Mouse (Mus musculus) intestine, embryonic 15.5 days (tissue): ENCODE measurements around the gene Map9. TPM values are rescaled to one million over a fixed set of nuclear protein-coding genes. Genes with fewer than 3 reads are reported as not detected.

Experiments
- ATAC-seq: fragments of 200-750 bp; cut with Nextera tagmentation; 2 replicates; pipeline ENCODE4 v1.8.0; 2017; ENCODE audit warnings: moderate TSS enrichment, moderate library complexity
- H3K27ac ChIP-seq: fragments of 300-500 bp; sonication (generic); 2 replicates; pipeline ENCODE4 v1.5.1; 2015; ENCODE audit warnings: mild to moderate bottlenecking, inconsistent platforms
- H3K27me3 ChIP-seq: fragments of 300-500 bp; sonication (generic); replicated peaks from 2 replicates; pipeline ENCODE4 v1.6.1; 2015; ENCODE audit warnings: inconsistent platforms
- H3K36me3 ChIP-seq: fragments of 300-500 bp; sonication (generic); 2 replicates; pipeline ENCODE4 v1.6.1; 2015; ENCODE audit warnings: inconsistent platforms
- H3K4me1 ChIP-seq: fragments of 300-500 bp; sonication (generic); replicated peaks from 2 replicates; pipeline ENCODE4 v1.6.1; 2015; ENCODE audit warnings: inconsistent platforms
- H3K4me2 ChIP-seq: fragments of 300-500 bp; sonication (generic); replicated peaks from 2 replicates; pipeline ENCODE4 v1.6.1; 2015; ENCODE audit warnings: mild to moderate bottlenecking, inconsistent platforms
- H3K4me3 ChIP-seq: fragments of 300-500 bp; sonication (generic); replicated peaks from 2 replicates; pipeline ENCODE4 v1.5.1; 2015; ENCODE audit warnings: inconsistent platforms
- H3K9ac ChIP-seq: fragments of 300-500 bp; sonication (generic); 2 replicates; pipeline ENCODE4 v1.6.1; 2015; ENCODE audit warnings: inconsistent platforms
- H3K9me3 ChIP-seq: fragments of 300-500 bp; sonication (generic); 2 replicates; pipeline ENCODE4 v1.6.1; 2016; ENCODE audit warnings: inconsistent platforms
- WGBS: fragments of 180-500 bp; shearing (Covaris S2); methylation state at CpG from one replicate; pipeline ENCODE4 v1.1.7; 2015; 5-methylcytosine and 5-hydroxymethylcytosine counted together
- polyA plus RNA-seq: library from polyadenylated mRNA; unstranded; fragments of >200 nt; fragmentation: Nextera tagmentation; extraction: Ambion mirVana; gene quantifications from 2 replicates; pipeline ENCODE4 v1.2.1, GENCODE M21; 2015

Gene Map9
- polyA plus RNA-seq, 1 experiment from 2014 or later, result 7.4 TPM

GRCm38 (mm10) chr3:82364505-82364904, 6.7 kb downstream of the Map9 start:
- no peak overlapping the region for H3K4me3 ChIP-seq
- no peaks in the 10 kb centered on the region for H3K4me1 ChIP-seq
- no peak for ATAC-seq
- no peaks in the 10 kb centered on the region for H3K27me3 ChIP-seq
- H3K9ac ChIP-seq, result no peak overlapping the region
- no peak overlapping the region for H3K4me2 ChIP-seq
- no peaks in the 10 kb centered on the region for H3K9me3 ChIP-seq
- no peak overlapping the region for H3K27ac ChIP-seq
- H3K36me3 ChIP-seq, result no peaks in the 10 kb centered on the region
- 77% methylated on average over 8 of the region's 8 CpGs for WGBS

DNA sequence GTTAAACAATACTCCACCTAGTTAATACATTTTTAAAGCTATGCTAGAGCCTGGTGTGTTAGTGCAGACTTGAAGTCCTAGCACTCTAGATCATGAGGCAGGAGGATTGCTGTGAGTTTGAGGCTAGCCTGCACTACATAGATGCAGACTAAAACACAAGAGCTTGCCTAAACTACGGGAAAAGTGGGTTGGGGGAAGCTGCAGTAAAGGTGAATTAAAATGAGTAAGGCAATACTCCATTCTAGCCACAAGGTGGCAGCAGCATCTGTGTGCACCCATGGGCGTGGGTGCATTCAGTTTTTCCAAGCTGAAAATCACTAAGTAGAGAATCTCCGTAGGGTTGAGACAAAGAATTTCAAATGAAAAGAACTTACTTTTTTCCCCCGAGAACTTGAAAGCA, 7.1 kb downstream of the Map9 start:
- Histone ChIP-seq H3K9me3 (no peaks in the 10 kb centered on the region), H3K27ac (no peak overlapping the region), H3K4me2 (no peak overlapping the region), H3K9ac (no peak overlapping the region), H3K4me3 (no peak overlapping the region), H3K4me1 (no peaks in the 10 kb centered on the region), H3K36me3 (no peaks in the 10 kb centered on the region), H3K27me3 (no peaks in the 10 kb centered on the region)
- 36% methylated on average over 4 of the region's 4 CpGs for WGBS
- ATAC-seq, result no peak

GRCm38 (mm10) chr3:82369063-82369860, 11.4 kb downstream of the Map9 start:
- no peak for ATAC-seq

DNA sequence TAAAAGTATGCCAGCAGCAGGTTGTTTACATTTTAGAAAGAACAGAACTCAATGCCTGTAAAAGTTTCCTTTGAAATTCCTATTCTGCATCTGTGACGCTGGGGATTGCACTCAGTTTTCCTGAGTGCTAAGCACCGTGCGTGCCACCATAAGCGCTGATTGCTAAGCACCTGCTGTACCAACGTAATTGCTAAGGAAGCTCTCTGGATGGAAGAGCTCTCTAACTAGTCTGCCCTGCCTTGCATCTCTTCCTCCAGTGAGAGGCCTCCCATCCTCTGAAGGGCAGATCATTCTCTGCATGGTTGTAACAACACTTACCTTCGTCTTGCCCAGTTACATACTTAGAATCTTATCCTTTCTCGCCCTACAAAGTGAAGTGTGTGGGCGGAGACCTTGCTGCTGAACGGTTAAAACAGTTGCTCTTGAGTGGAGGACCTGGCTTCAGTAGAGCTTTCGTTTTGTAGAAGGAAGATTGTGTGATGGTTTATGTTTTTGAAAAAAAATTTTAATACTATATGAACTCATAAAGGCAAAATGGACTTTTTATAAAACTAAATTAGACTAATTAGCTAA, 12.7 kb downstream of the Map9 start:
- no peaks in the 10 kb centered on the region for H3K4me1 ChIP-seq
- WGBS, result 77% methylated on average over 10 of the region's 10 CpGs
- no peak overlapping the region for H3K27ac ChIP-seq
- no peak overlapping the region for H3K4me3 ChIP-seq
- no peaks in the 10 kb centered on the region for H3K27me3 ChIP-seq
- no peak overlapping the region for H3K9ac ChIP-seq
- H3K9me3 ChIP-seq, result no peaks in the 10 kb centered on the region
- ATAC-seq, result no peak
- H3K4me2 ChIP-seq, result no peak overlapping the region
- H3K36me3 ChIP-seq, result no peaks in the 10 kb centered on the region

More at GRCm38 (mm10) chr3:82369063-82369860, 11.4 kb downstream of the Map9 start:
- Histone ChIP-seq H3K36me3 (no peaks in the 10 kb centered on the region), H3K4me2 (no peak overlapping the region), H3K4me1 (no peaks in the 10 kb centered on the region), H3K27ac (no peak overlapping the region), H3K4me3 (no peak overlapping the region), H3K9me3 (no peaks in the 10 kb centered on the region), H3K27me3 (no peaks in the 10 kb centered on the region), H3K9ac (no peak overlapping the region)
- WGBS, result 75% methylated on average over 21 of the region's 21 CpGs

GRCm38 (mm10) chr3:82376965-82377364, 19.1 kb downstream of the Map9 start:
- H3K36me3 ChIP-seq, result no peaks in the 10 kb centered on the region
- no peak overlapping the region for H3K4me3 ChIP-seq
- H3K27ac ChIP-seq, result no peak overlapping the region
- H3K9me3 ChIP-seq, result no peaks in the 10 kb centered on the region
- no peaks in the 10 kb centered on the region for H3K27me3 ChIP-seq
- H3K4me1 ChIP-seq, result no peaks in the 10 kb centered on the region
- H3K9ac ChIP-seq, result no peak overlapping the region
- 90% methylated on average over 14 of the region's 14 CpGs for WGBS
- no peak for ATAC-seq
- H3K4me2 ChIP-seq, result no peak overlapping the region

DNA sequence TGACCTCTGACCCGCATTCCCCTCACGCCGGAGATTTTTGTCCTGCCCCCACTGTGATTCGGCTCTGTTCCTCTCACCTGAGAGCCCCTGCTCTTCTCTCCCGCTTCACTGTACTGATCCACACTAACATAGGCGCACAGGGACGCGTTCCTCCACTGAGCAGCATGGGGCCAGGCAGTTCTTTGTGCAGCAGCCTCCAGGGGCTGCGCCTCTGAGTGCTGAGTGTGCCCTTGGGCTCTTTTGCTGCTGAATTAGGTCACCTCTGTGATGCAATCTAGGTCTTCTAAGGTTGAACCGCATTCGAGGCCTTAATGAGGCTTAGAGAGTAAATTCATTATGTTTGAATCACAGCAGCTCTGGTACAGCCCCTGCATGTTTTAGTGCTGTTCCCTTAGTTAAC, 24.5 kb downstream of the Map9 start:
- Histone ChIP-seq H3K4me3 (no peak overlapping the region), H3K36me3 (no peaks in the 10 kb centered on the region), H3K4me2 (no peak overlapping the region), H3K27me3 (no peaks in the 10 kb centered on the region), H3K4me1 (no peaks in the 10 kb centered on the region), H3K9ac (no peak overlapping the region), H3K9me3 (no peaks in the 10 kb centered on the region), H3K27ac (no peak overlapping the region)
- 83% methylated on average over 11 of the region's 11 CpGs for WGBS
- ATAC-seq, result no peak

DNA sequence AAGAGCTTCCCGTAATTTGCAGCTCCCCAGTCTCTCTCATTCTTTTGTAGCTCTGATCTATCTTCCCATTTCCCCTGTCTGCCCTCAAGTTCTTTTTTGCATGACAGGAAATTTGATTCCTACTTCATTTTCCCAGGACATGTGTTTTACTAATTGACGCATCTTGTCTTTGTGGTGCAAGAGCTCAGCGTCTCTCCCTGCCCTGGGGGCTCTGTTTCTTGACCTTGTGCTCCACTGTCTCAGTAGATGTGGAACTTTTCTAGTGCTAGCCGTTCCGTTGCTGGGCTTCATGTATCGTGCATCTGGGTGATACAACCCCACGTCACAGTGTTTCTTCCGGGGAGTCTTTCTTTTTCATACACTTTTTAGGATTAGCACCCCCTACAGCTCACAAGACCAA, 27.2 kb downstream of the Map9 start:
- H3K27me3 ChIP-seq, result no peaks in the 10 kb centered on the region
- no peak overlapping the region for H3K4me2 ChIP-seq
- H3K4me1 ChIP-seq, result no peaks in the 10 kb centered on the region
- no peak overlapping the region for H3K9ac ChIP-seq
- no peaks in the 10 kb centered on the region for H3K36me3 ChIP-seq
- no peak overlapping the region for H3K27ac ChIP-seq
- 83% methylated on average over 8 of the region's 8 CpGs for WGBS
- H3K9me3 ChIP-seq, result no peaks in the 10 kb centered on the region
- no peak for ATAC-seq
- H3K4me3 ChIP-seq, result no peak overlapping the region

DNA sequence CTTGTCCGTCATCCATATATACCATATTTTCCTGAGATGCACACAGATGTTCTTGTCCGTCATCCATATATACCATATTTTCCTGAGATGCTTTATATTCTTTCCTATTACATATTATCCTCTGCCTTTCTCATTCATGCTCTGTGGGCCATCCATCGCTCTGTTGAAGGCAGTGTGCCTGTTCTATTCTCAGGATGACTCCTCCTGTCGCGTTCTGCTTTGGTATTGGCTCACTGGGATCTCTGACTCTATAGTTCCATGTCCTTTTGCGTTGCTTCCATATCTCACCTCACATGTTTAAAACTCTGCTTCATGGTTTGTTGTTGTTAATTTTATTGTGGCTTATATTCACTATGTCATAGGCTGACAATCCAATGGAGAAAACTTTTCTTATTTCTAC, 48.0 kb downstream of the Map9 start:
- Histone ChIP-seq H3K27ac (no peak overlapping the region), H3K4me3 (no peak overlapping the region), H3K27me3 (no peaks in the 10 kb centered on the region), H3K9ac (no peak overlapping the region), H3K4me2 (no peak overlapping the region), H3K36me3 (no peaks in the 10 kb centered on the region), H3K9me3 (no peaks in the 10 kb centered on the region), H3K4me1 (no peaks in the 10 kb centered on the region)
- 86% methylated on average over 6 of the region's 6 CpGs for WGBS
- ATAC-seq, result no peak

- Histone ChIP-seq H3K4me2 (no peak overlapping the region), H3K4me1 (no peaks in the 10 kb centered on the region), H3K36me3 (no peaks in the 10 kb centered on the region), H3K4me3 (no peak overlapping the region), H3K9ac (no peak overlapping the region), H3K27ac (no peak overlapping the region), H3K9me3 (no peaks in the 10 kb centered on the region), H3K27me3 (no peaks in the 10 kb centered on the region)
- WGBS, result 86% methylated on average over 3 of the region's 3 CpGs
- no peak for ATAC-seq
Measured at GRCm38 (mm10) chr3:82406336-82406735, 48.5 kb downstream of the Map9 start.

GRCm38 (mm10) chr3:82407432-82407831, 49.6 kb downstream of the Map9 start:
- H3K4me2 ChIP-seq, result no peak overlapping the region
- H3K36me3 ChIP-seq, result no peaks in the 10 kb centered on the region
- 51% methylated on average over 2 of the region's 2 CpGs for WGBS
- no peak for ATAC-seq
- H3K4me1 ChIP-seq, result no peaks in the 10 kb centered on the region
- H3K4me3 ChIP-seq, result no peak overlapping the region
- H3K27ac ChIP-seq, result no peak overlapping the region
- no peak overlapping the region for H3K9ac ChIP-seq
- no peaks in the 10 kb centered on the region for H3K9me3 ChIP-seq
- H3K27me3 ChIP-seq, result no peaks in the 10 kb centered on the region

- no peak overlapping the region for H3K9ac ChIP-seq
- H3K9me3 ChIP-seq, result no peaks in the 10 kb centered on the region
- no peak for ATAC-seq
- H3K4me1 ChIP-seq, result no peaks in the 10 kb centered on the region
- no peak overlapping the region for H3K27ac ChIP-seq
- no peak overlapping the region for H3K4me2 ChIP-seq
- H3K4me3 ChIP-seq, result no peak overlapping the region
- no peaks in the 10 kb centered on the region for H3K27me3 ChIP-seq
- H3K36me3 ChIP-seq, result no peaks in the 10 kb centered on the region
Measured at GRCm38 (mm10) chr3:82412397-82412796, 54.6 kb downstream of the Map9 start.

GRCm38 (mm10) chr3:82417958-82418357, 60.1 kb downstream of the Map9 start:
- no peaks in the 10 kb centered on the region for H3K27me3 ChIP-seq
- no peaks in the 10 kb centered on the region for H3K9me3 ChIP-seq
- no peak for ATAC-seq
- H3K4me3 ChIP-seq, result no peak overlapping the region
- H3K4me1 ChIP-seq, result no peaks in the 10 kb centered on the region
- WGBS, result 92% methylated on average over 3 of the region's 3 CpGs
- no peaks in the 10 kb centered on the region for H3K36me3 ChIP-seq
- no peak overlapping the region for H3K4me2 ChIP-seq
- no peak overlapping the region for H3K27ac ChIP-seq
- no peak overlapping the region for H3K9ac ChIP-seq

GRCm38 (mm10) chr3:82435351-82435750, 77.5 kb downstream of the Map9 start:
- H3K4me1 ChIP-seq, result no peaks in the 10 kb centered on the region
- no peak for ATAC-seq
- no peak overlapping the region for H3K9ac ChIP-seq
- H3K27me3 ChIP-seq, result no peaks in the 10 kb centered on the region
- H3K9me3 ChIP-seq, result no peaks in the 10 kb centered on the region
- WGBS, result 86% methylated on average over 8 of the region's 8 CpGs
- H3K36me3 ChIP-seq, result no peaks in the 10 kb centered on the region
- H3K4me3 ChIP-seq, result no peak overlapping the region
- H3K4me2 ChIP-seq, result no peak overlapping the region
- H3K27ac ChIP-seq, result no peak overlapping the region
